Mouse (Mus musculus): Measurements from ENCODE around the gene Hist1h3e. TPM values are rescaled to one million over a fixed set of nuclear protein-coding genes. Genes with fewer than 3 reads are reported as not detected.
"Not testable (repeated sequence)": the region's sequence is repeated elsewhere in the genome, so short reads cannot be mapped to it uniquely, and the experiment has no call there.

Gene Hist1h3e
- polyA plus RNA-seq (2015; fragmentation: Nextera tagmentation; extraction: Ambion mirVana): 4.4 and 6.8 TPM in 2 replicates

- not testable (repeated sequence) for H3K27me3 ChIP-seq; H3K9me3 ChIP-seq (replicated peaks); H3K36me3 ChIP-seq
- H3K4me2 ChIP-seq: peak within 1 kb of the TSS; percentile 73
- ATAC-seq (ENCODE audit: low read depth) (peak; percentile 91), DNase-seq (peak; percentile 92)
- H3K4me3 ChIP-seq (replicated peaks): peak within 1 kb of the TSS; percentile 55
- peak within 1 kb of the TSS; percentile 74 for H3K9ac ChIP-seq
- under 1% methylated on average over 56 of the region's 67 CpGs for WGBS (ENCODE audit: insufficient replicate concordance)
- peak within 1 kb of the TSS; percentile 98 for H3K27ac ChIP-seq
- peaks cover 49% of the 10 kb centered on the region for H3K4me1 ChIP-seq (replicated peaks)
Observed at GRCm38 (mm10) chr13:23561883-23562659, at the start of gene Hist1h3e. TSS of gene Hist1h3e (minus strand) at chr13:23562369.

- 80% methylated on average over 3 of the region's 3 CpGs for WGBS (ENCODE audit: insufficient replicate concordance)
- peaks cover 14% of the 10 kb centered on the region for H3K36me3 ChIP-seq
- DNase-seq (no peak), ATAC-seq (ENCODE audit: low read depth) (no peak)
- no peaks in the 10 kb centered on the region for H3K27me3 ChIP-seq
- no peaks in the 10 kb centered on the region for H3K9me3 ChIP-seq (replicated peaks)
- no peak overlapping the region for H3K9ac ChIP-seq
- H3K4me3 ChIP-seq (replicated peaks): no peak overlapping the region
- H3K4me1 ChIP-seq (replicated peaks): peaks cover 26% of the 10 kb centered on the region
- no peak overlapping the region for H3K4me2 ChIP-seq
- peak overlapping the region; percentile 39 for H3K27ac ChIP-seq
Observed at GRCm38 (mm10) chr13:23611638-23612037, 49.5 kb upstream of the Hist1h3e start.

- H3K27ac ChIP-seq: peak overlapping the region; percentile 86
- H3K27me3 ChIP-seq: no peaks in the 10 kb centered on the region
- ATAC-seq (ENCODE audit: low read depth) (no peak), DNase-seq (no peak)
- no peak overlapping the region for H3K4me3 ChIP-seq (replicated peaks)
- no peak overlapping the region for H3K4me2 ChIP-seq
- no peaks in the 10 kb centered on the region for H3K9me3 ChIP-seq (replicated peaks)
- 53% methylated on average over 2 of the region's 2 CpGs for WGBS (ENCODE audit: insufficient replicate concordance)
- peaks cover 14% of the 10 kb centered on the region for H3K36me3 ChIP-seq
- H3K4me1 ChIP-seq (replicated peaks): peaks cover 28% of the 10 kb centered on the region
- H3K9ac ChIP-seq: no peak overlapping the region
Observed at GRCm38 (mm10) chr13:23610393-23610792, 48.2 kb upstream of the Hist1h3e start.

- H3K9me3 ChIP-seq (replicated peaks): no peaks in the 10 kb centered on the region
- H3K27me3 ChIP-seq: no peaks in the 10 kb centered on the region
- no peak overlapping the region for H3K4me3 ChIP-seq (replicated peaks)
- peaks cover 33% of the 10 kb centered on the region for H3K4me1 ChIP-seq (replicated peaks)
- peak overlapping the region; percentile 86 for H3K27ac ChIP-seq
- peaks cover 14% of the 10 kb centered on the region for H3K36me3 ChIP-seq
- H3K9ac ChIP-seq: peak overlapping the region; percentile 56
- no peak for ATAC-seq (ENCODE audit: low read depth)
- no peak for DNase-seq
- H3K4me2 ChIP-seq: peak overlapping the region; percentile 51
Observed at GRCm38 (mm10) chr13:23609844-23610243, 47.7 kb upstream of the Hist1h3e start.

- Histone ChIP-seq H3K4me3 (replicated peaks) (no peak overlapping the region), H3K27me3 (no peaks in the 10 kb centered on the region), H3K4me2 (peak overlapping the region; percentile 51), H3K27ac (peak overlapping the region; percentile 86), H3K4me1 (replicated peaks) (peaks cover 35% of the 10 kb centered on the region), H3K36me3 (peaks cover 14% of the 10 kb centered on the region), H3K9ac (peak overlapping the region; percentile 56; the same call in 1 of the 2 replicates), H3K9me3 (replicated peaks) (no peaks in the 10 kb centered on the region)
- WGBS (ENCODE audit: insufficient replicate concordance): 23% methylated on average over 4 of the region's 4 CpGs
- DNase-seq: peak; percentile 44
- ATAC-seq (ENCODE audit: low read depth): peak; percentile 97
Observed at GRCm38 (mm10) chr13:23609209-23609608, 47.0 kb upstream of the Hist1h3e start.

GRCm38 (mm10) chr13:23605052-23605451 lies 42.9 kb upstream of the Hist1h3e start:
- DNase-seq (no peak), ATAC-seq (ENCODE audit: low read depth) (no peak)
- Histone ChIP-seq H3K4me2 (no peak overlapping the region), H3K4me3 (replicated peaks) (no peak overlapping the region), H3K36me3 (no peaks in the 10 kb centered on the region), H3K4me1 (replicated peaks) (peaks cover 36% of the 10 kb centered on the region), H3K27me3 (no peaks in the 10 kb centered on the region), H3K27ac (peak overlapping the region; percentile 45; the same call in 1 of the 2 replicates), H3K9ac (0 out of 2 replicates have a peak overlapping the region, but pooled peaks have one; percentile 6), H3K9me3 (replicated peaks) (no peaks in the 10 kb centered on the region)
- WGBS (ENCODE audit: insufficient replicate concordance): 76% methylated on average over 3 of the region's 3 CpGs

GRCm38 (mm10) chr13:23604452-23604851 lies 42.3 kb upstream of the Hist1h3e start:
- WGBS (ENCODE audit: insufficient replicate concordance): 91% methylated on average over 3 of the region's 3 CpGs

GRCm38 (mm10) chr13:23603182-23603699 lies 41.1 kb upstream of the Hist1h3e start:
- peak; percentile 45; the same call in 1 of the 2 replicates for ATAC-seq (ENCODE audit: low read depth)
- no peak for DNase-seq

More at GRCm38 (mm10) chr13:23604452-23604851, 42.3 kb upstream of the Hist1h3e start:
- Histone ChIP-seq H3K4me1 (replicated peaks) (peaks cover 30% of the 10 kb centered on the region), H3K36me3 (no peaks in the 10 kb centered on the region), H3K4me3 (replicated peaks) (no peak overlapping the region), H3K4me2 (no peak overlapping the region), H3K27me3 (no peaks in the 10 kb centered on the region), H3K9ac (0 out of 2 replicates have a peak overlapping the region, but pooled peaks have one; percentile 6), H3K27ac (no peak overlapping the region), H3K9me3 (replicated peaks) (no peaks in the 10 kb centered on the region)
- DNase-seq (no peak), ATAC-seq (ENCODE audit: low read depth) (no peak)

GRCm38 (mm10) chr13:23597957-23598356 lies 35.8 kb upstream of the Hist1h3e start:
- Histone ChIP-seq H3K27me3 (no peaks in the 10 kb centered on the region), H3K4me2 (no peak overlapping the region), H3K27ac (peak overlapping the region; percentile 96; the same call in 1 of the 2 replicates), H3K36me3 (no peaks in the 10 kb centered on the region), H3K9me3 (replicated peaks) (no peaks in the 10 kb centered on the region), H3K9ac (peak overlapping the region; percentile 47; the same call in 1 of the 2 replicates), H3K4me3 (replicated peaks) (no peak overlapping the region), H3K4me1 (replicated peaks) (peaks cover 47% of the 10 kb centered on the region)
- WGBS (ENCODE audit: insufficient replicate concordance): 5% methylated on average over 9 of the region's 9 CpGs
- ATAC-seq (ENCODE audit: low read depth) (no peak), DNase-seq (peak; percentile 68)

More at GRCm38 (mm10) chr13:23603182-23603699, 41.1 kb upstream of the Hist1h3e start:
- H3K36me3 ChIP-seq: no peaks in the 10 kb centered on the region
- H3K9me3 ChIP-seq (replicated peaks): no peaks in the 10 kb centered on the region
- H3K4me1 ChIP-seq (replicated peaks): peaks cover 18% of the 10 kb centered on the region
- H3K4me3 ChIP-seq (replicated peaks): no peak overlapping the region
- no peak overlapping the region for H3K27ac ChIP-seq
- no peaks in the 10 kb centered on the region for H3K27me3 ChIP-seq
- no peak overlapping the region for H3K9ac ChIP-seq
- no peak overlapping the region for H3K4me2 ChIP-seq
- 42% methylated on average over 7 of the region's 7 CpGs for WGBS (ENCODE audit: insufficient replicate concordance)

- DNase-seq (peak; percentile 67), ATAC-seq (ENCODE audit: low read depth) (peak; percentile 95)
- Histone ChIP-seq H3K4me3 (replicated peaks) (0 out of 2 replicates have a peak overlapping the region, but pooled peaks have one; percentile 8), H3K9me3 (replicated peaks) (no peaks in the 10 kb centered on the region), H3K27me3 (no peaks in the 10 kb centered on the region), H3K27ac (peak overlapping the region; percentile 96), H3K9ac (peak overlapping the region; percentile 71), H3K4me2 (peak overlapping the region; percentile 38), H3K4me1 (replicated peaks) (peaks cover 52% of the 10 kb centered on the region), H3K36me3 (no peaks in the 10 kb centered on the region)
- WGBS (ENCODE audit: insufficient replicate concordance): 39% methylated on average over 7 of the region's 7 CpGs
Observed at GRCm38 (mm10) chr13:23595622-23596372, 33.6 kb upstream of the Hist1h3e start.

- 27% methylated on average over 2 of the region's 2 CpGs for WGBS (ENCODE audit: insufficient replicate concordance)
- Histone ChIP-seq H3K9me3 (replicated peaks) (no peaks in the 10 kb centered on the region), H3K9ac (peak overlapping the region; percentile 71), H3K4me2 (peak overlapping the region; percentile 38), H3K36me3 (no peaks in the 10 kb centered on the region), H3K27ac (peak overlapping the region; percentile 96), H3K4me3 (replicated peaks) (no peak overlapping the region), H3K4me1 (replicated peaks) (peaks cover 52% of the 10 kb centered on the region), H3K27me3 (no peaks in the 10 kb centered on the region)
- peak; percentile 52 for ATAC-seq (ENCODE audit: low read depth)
- no peak for DNase-seq
Observed at GRCm38 (mm10) chr13:23595185-23595584, 33.0 kb upstream of the Hist1h3e start.

Measured in liver, embryonic 13.5 days (tissue).